Mouse (Mus musculus): ENCODE measurements around the gene Grid2. TPM values are rescaled to one million over a fixed set of nuclear protein-coding genes. Genes with fewer than 3 reads are reported as not detected.

The Grid2 gene
- total and polyA plus RNA-seq, 3 experiments: not detected

- no peak overlapping the region for H3K9ac ChIP-seq (ENCODE audit: control insufficient read depth, low read depth, low read length, poor library complexity, severe bottlenecking)
- no peaks in the 10 kb centered on the region for H3K36me3 ChIP-seq (ENCODE audit: control insufficient read depth in 1 of 2, insufficient read depth in 2 of 2, low read length in 2 of 2)
- H3K9me3 ChIP-seq (replicated peaks; ENCODE audit: insufficient read depth, low read length): no peaks in the 10 kb centered on the region
- H3K4me1 ChIP-seq (ENCODE audit: control insufficient read depth in 1 of 2, insufficient read depth in 2 of 2, low read length in 2 of 2): no peaks in the 10 kb centered on the region
- H3K79me2 ChIP-seq (ENCODE audit: control insufficient read depth, insufficient read depth, low read length, poor library complexity): no peaks in the 10 kb centered on the region
- H3K27ac ChIP-seq (ENCODE audit: control insufficient read depth, low read depth, low read length): no peak overlapping the region
- no peak overlapping the region for H3K4me3 ChIP-seq (ENCODE audit: control insufficient read depth in 1 of 2, insufficient read depth in 1 of 2, low read depth in 2 of 2, low read length in 2 of 2)
- no peaks in the 10 kb centered on the region for H3K27me3 ChIP-seq (ENCODE audit: control insufficient read depth in 1 of 2, insufficient read depth in 2 of 2, low read length in 2 of 2)
- no peak for TF ChIP-seq MXI1 (IDR thresholded peaks at IDR 0.05; ENCODE audit: low read depth, low read length)
- no peak for TF ChIP-seq POLR2AphosphoS5 (IDR thresholded peaks at IDR 0.05; ENCODE audit: borderline replicate concordance, low read depth, low read length)
- no peak for TF ChIP-seq SIN3A (IDR thresholded peaks at IDR 0.05; ENCODE audit: low read length)
- no peak for DNase-seq (ENCODE audit: low read depth, low spot score)
Observed at GRCm38 (mm10) chr6:63946721-63947120, 691.0 kb downstream of the Grid2 start.

GRCm38 (mm10) chr6:63963789-63964188, 708.1 kb downstream of the Grid2 start:
- Histone ChIP-seq H3K27me3 (ENCODE audit: control insufficient read depth in 1 of 2, insufficient read depth in 2 of 2, low read length in 2 of 2) (no peaks in the 10 kb centered on the region), H3K36me3 (ENCODE audit: control insufficient read depth in 1 of 2, insufficient read depth in 2 of 2, low read length in 2 of 2) (no peaks in the 10 kb centered on the region), H3K4me1 (ENCODE audit: control insufficient read depth in 1 of 2, insufficient read depth in 2 of 2, low read length in 2 of 2) (no peaks in the 10 kb centered on the region), H3K27ac (ENCODE audit: control insufficient read depth, low read depth, low read length) (no peak overlapping the region), H3K79me2 (ENCODE audit: control insufficient read depth, insufficient read depth, low read length, poor library complexity) (no peaks in the 10 kb centered on the region), H3K4me3 (ENCODE audit: control insufficient read depth in 1 of 2, insufficient read depth in 1 of 2, low read depth in 2 of 2, low read length in 2 of 2) (no peak overlapping the region), H3K9ac (ENCODE audit: control insufficient read depth, low read depth, low read length, poor library complexity, severe bottlenecking) (no peak overlapping the region), H3K9me3 (replicated peaks; ENCODE audit: insufficient read depth, low read length) (no peaks in the 10 kb centered on the region)
- no peak for DNase-seq (ENCODE audit: low read depth, low spot score)
- TF ChIP-seq POLR2AphosphoS5 (IDR thresholded peaks at IDR 0.05; ENCODE audit: borderline replicate concordance, low read depth, low read length) (no peak), MAZ (IDR thresholded peaks at IDR 0.05; ENCODE audit: low read depth, low read length) (no peak), HCFC1 (IDR thresholded peaks at IDR 0.05; ENCODE audit: low read depth, low read length) (no peak), RAD21 (IDR thresholded peaks at IDR 0.05; ENCODE audit: low read depth, low read length) (no peak), ZMIZ1 (IDR thresholded peaks at IDR 0.05; ENCODE audit: low read depth, low read length) (no peak), TCF12 (IDR thresholded peaks at IDR 0.05; ENCODE audit: low read depth, low read length) (no peak), CHD2 (IDR thresholded peaks at IDR 0.05; ENCODE audit: low read length) (no peak), MAFK (IDR thresholded peaks at IDR 0.05; ENCODE audit: borderline replicate concordance, low read depth, low read length) (no peak), GABPA (IDR thresholded peaks at IDR 0.05; ENCODE audit: low read depth, low read length) (no peak), MAX (IDR thresholded peaks at IDR 0.05; ENCODE audit: low read length) (no peak), CHD1 (IDR thresholded peaks at IDR 0.05; ENCODE audit: low read depth, low read length) (no peak), TAL1 (IDR thresholded peaks at IDR 0.05; ENCODE audit: low read length) (no peak), UBTF (IDR thresholded peaks at IDR 0.05; ENCODE audit: borderline replicate concordance, insufficient read depth, low read depth, low read length) (no peak), EP300 (IDR thresholded peaks at IDR 0.05; ENCODE audit: low read depth in 1 of 2, low read length in 2 of 2) (no peak)

Data from MEL (cell line).